Mouse (Mus musculus): ENCODE data around the gene Txnrd2.
A peak's percentile ranks its signal among the peaks of the same experiment; 100 is the strongest.

Gene Txnrd2

GRCm38 (mm10) chr16:18451486-18452181, 25.4 kb downstream of the Txnrd2 start:
- no peak for DNase-seq (ENCODE audit: low read depth, low spot score)

DNA sequence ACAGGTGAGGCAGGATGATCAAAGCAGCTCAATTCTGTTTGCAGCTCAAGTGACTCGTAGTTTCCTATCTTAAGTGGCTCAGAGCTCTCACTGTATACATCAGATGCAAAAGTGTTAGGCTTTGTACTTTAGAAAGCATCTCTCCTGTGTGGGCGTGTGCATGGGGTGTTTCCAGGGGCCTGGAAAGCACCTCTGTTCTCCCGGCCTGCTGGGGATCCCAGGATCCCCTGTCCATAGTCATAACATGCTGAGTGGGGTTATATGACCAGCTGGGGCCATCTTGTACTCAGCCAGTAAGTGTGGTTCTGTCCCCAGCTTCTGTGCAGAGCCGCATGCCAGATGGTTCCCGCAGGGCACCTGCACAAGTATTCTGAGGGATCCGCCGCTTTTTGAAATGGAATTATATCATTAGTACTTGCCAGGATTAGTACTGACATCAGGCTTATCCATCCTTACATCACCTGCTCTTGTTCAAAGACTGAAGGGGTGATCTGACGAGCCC, 26.2 kb downstream of the Txnrd2 start:
- no peak for DNase-seq (ENCODE audit: low read depth, low spot score)

DNA sequence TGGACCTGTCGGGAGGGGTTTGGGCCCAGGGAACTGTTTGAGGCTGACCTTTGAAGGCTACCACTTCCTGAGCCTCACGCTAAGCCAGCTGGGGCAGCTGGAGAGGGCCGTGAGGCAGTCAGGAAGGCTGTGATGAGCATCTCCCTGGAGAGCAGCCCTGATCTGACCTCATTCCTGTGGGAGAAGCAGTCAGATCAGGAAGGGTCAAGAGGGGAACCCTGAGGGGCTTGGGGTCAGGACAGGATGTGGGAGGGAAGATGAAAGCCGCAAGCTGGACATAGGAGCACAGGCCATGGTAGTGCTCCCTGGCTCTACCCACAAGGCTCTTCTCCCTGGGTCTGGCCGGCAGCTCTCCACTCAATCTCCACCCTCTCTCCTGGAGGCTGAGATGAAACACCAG, 27.7 kb downstream of the Txnrd2 start:
- DNase-seq (ENCODE audit: low read depth, low spot score) = no peak

DNA sequence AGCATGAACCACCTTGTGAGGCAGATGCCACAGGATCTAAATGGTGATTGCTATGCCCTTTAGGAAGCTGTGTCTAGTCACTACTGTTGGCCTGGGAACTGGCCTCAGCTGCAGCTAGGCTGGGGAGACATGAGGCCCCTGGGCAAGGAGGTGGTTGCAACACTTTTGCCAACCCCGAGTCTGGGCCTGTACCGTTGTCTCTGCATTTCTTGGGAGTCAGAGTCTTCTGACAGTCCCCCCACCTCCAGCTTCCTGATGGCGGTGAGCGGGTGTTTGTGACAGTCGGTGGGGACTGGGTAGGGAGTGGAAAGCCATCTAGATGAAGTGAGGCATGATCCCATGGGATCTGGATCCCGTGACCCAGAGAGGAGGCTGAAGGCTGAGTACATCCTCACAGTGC, 29.2 kb downstream of the Txnrd2 start:
- no peak for DNase-seq (ENCODE audit: low read depth, low spot score)

GRCm38 (mm10) chr16:18458661-18459060, 32.5 kb downstream of the Txnrd2 start:
- no peak for DNase-seq (ENCODE audit: low read depth, low spot score)

DNA sequence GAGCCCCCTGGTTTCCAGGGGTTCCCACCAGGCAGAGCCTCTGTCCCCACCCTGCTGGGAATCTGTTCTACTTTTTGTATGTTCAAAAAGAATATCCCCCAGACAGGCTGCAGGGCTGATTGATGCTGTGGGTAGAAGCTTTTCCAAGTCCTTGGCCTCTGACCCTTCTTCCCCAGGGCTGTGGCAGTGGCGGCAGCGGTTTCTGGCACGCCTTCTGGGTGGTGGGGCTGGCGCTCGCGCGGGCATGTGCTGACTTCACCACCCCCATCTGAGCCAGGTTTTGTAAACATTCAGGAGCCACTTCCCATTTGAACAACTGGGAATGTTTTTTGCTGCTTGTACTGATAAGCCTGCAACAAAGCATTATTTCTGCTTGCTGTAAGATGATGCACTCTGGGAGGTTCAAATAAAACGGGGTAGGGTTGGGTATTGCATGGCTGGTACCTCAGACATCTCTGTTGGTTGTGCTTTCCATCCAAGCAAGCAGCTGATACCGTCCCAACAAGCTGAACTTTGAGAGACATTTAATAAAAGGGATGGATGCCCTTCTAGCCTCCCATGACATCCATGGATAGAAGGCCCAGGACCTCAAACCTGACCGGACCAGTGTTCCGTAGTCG, 33.3 kb downstream of the Txnrd2 start:
- no peak for DNase-seq (ENCODE audit: low read depth, low spot score)

DNA sequence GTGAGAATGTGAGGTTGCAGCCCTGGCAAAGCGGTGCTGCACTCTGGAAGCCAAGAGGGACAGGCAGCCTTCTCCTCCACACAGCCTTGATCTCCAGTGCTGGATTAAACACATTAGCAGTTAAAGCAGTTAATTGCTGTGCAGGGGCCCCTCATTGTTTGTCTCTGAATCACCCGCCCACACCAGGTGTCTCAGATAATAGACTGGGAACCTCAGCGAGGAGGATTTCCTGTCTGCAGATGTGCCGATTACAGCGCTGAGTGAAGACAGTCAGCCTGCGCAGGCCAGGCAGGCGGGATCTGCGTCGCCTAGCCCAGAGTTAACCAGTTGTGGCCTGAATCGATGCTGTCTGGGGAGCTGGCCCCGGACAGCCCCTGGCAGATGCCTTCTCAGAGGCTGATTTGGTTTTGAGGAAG, 33.8 kb downstream of the Txnrd2 start:
- peak; percentile 82 for DNase-seq (ENCODE audit: low read depth, low spot score)

GRCm38 (mm10) chr16:18460826-18461225, 34.6 kb downstream of the Txnrd2 start:
- no peak for DNase-seq (ENCODE audit: low read depth, low spot score)

DNA sequence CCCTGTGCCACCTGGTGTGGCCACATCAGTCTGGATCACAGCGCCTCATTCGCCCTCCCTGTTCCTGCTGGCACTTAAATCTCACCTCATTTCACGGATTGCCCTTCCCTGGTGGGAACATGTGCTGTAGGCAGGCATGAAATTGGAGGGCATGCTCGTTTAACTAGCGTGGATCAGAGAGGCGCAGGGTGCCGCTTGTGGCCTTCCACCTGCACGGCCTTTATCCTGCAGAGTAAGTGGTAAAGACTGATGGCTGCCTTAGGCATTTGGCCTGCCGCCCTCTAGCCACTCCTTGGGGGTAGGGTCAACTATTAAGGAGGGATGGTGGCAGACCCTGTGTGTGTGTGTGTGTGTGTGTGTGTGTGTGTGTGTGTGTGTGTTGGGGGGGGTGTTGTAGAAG, 35.8 kb downstream of the Txnrd2 start:
- no peak for DNase-seq (ENCODE audit: low read depth, low spot score)

DNA sequence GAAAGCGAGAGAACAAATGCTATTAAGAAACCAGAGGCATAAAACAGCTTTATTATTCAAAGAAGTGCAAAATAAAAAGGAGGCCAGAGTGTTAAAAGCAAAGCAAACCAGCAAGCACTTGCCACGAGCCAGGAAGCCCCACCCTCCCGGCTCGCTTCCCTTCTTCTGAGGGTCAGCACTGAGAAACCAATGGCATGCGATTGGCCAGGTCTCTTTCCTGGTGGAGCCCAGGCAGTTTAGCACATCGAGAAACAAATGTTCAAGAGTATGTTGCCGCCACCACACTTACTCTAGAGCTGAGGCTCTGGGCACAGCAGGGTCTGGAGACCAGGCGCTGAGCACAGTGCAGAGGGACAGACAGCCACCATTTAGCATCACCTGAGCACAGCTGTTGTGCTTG, 36.4 kb downstream of the Txnrd2 start:
- no peak for DNase-seq (ENCODE audit: low read depth, low spot score)

GRCm38 (mm10) chr16:18464271-18464670, 38.1 kb downstream of the Txnrd2 start:
- DNase-seq (ENCODE audit: low read depth, low spot score) = no peak

GRCm38 (mm10) chr16:18470829-18471228, 44.6 kb downstream of the Txnrd2 start:
- DNase-seq (ENCODE audit: low read depth, low spot score) = peak; percentile 40

DNA sequence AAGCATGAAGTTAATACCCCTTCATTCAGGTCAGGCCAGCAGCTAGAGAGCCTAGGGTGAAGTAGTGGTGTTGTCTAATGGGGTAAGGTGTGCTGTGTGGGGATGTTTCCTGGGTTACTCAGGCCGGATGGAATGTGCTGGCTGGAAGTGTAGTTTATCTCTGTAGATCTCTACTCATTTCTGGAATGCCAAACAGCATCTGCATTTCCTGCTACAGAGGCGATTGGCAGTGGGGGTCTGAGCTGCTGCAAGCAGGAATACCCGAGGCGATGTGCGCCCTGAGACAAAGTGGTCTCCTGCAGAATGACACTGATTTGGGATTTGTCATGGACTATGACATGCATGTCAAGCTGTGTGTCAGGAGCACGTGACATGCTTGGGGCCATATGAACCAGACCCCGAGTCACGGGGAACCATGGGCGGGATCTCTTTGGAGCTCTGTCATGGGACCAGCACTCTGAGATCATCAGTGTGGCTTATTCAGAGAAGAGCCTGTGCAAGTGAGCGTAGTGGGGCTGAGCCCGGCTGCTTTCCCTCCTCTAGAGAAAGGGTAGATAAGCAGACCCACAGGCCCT, 45.3 kb downstream of the Txnrd2 start:
- no peak for DNase-seq (ENCODE audit: low read depth, low spot score)

- no peak for DNase-seq (ENCODE audit: low read depth, low spot score)
These were observed 45.8 kb downstream of the Txnrd2 start for GRCm38 (mm10) chr16:18471976-18472375.

GRCm38 (mm10) chr16:18472416-18472815, 46.2 kb downstream of the Txnrd2 start:
- no peak for DNase-seq (ENCODE audit: low read depth, low spot score)

DNA sequence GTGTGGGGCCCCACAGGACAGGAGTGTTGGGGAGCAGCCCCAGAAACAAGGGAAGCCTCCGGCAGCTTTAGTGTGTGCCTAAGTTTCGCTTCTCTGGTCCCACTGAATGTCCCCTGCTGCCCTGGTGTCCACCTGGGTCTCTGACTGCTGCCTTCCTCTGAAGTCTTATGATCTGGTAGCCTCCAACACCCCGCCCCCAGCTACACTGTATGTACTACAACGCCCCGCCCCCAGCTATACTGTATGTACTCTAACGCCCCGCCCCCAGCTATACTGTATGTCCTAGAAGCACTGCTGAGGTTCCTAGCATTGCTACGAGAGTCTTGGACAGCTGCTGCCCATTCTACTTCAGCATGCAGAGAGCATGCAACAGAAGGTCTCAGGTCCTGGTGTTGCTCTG, 46.8 kb downstream of the Txnrd2 start:
- no peak for DNase-seq (ENCODE audit: low read depth, low spot score)

DNA sequence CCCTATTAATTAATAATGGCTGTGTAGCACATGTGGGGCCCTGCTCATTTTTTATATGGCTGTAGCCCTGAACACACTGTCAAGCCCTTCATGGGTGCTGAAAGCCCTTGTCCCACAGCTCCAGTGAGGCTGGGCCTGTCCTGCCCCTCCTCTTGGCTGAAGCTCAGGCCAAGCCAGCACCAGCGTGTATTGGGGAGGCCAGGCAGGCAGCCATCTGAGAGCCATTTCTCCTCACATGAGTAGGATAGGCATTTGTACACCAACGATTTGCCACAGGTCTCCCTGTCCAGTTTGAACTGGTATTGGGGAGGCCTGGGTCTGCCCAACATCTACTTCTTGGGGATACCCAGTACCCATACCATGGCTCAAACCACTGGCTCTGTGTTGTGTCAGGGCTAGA, 47.8 kb downstream of the Txnrd2 start:
- no peak for DNase-seq (ENCODE audit: low read depth, low spot score)

- DNase-seq (ENCODE audit: low read depth, low spot score) = no peak
These were observed 51.8 kb downstream of the Txnrd2 start for GRCm38 (mm10) chr16:18477996-18478395.

DNA sequence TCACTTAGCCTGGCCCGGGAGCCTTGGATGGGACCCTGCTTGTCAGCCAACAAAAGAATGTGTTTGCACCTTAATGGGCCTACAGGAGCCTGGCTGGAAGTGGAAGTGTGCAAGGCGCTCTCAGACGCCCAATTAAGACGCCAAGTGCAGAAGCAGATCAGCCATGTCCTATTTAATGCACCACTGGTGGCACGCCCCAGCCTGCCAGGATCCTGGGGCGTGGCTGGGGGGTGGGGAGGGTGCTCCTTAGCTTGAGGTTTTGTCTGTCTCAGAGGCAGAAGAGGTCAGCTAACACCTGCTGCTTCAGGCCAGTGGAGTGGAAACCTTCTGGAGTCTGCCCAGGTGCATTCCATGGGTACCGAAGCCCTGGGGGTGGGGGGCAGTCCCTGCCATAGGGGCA, 53.5 kb downstream of the Txnrd2 start:
- peak; percentile 79 for DNase-seq (ENCODE audit: low read depth, low spot score)

GRCm38 (mm10) chr16:18480933-18481485, 54.8 kb downstream of the Txnrd2 start:
- DNase-seq (ENCODE audit: low read depth, low spot score) = no peak

- DNase-seq (ENCODE audit: low read depth, low spot score) = no peak
These were observed 56.2 kb downstream of the Txnrd2 start for GRCm38 (mm10) chr16:18482431-18482830.

- DNase-seq (ENCODE audit: low read depth, low spot score) = no peak
These were observed 57.7 kb downstream of the Txnrd2 start for GRCm38 (mm10) chr16:18483839-18484238.

DNA sequence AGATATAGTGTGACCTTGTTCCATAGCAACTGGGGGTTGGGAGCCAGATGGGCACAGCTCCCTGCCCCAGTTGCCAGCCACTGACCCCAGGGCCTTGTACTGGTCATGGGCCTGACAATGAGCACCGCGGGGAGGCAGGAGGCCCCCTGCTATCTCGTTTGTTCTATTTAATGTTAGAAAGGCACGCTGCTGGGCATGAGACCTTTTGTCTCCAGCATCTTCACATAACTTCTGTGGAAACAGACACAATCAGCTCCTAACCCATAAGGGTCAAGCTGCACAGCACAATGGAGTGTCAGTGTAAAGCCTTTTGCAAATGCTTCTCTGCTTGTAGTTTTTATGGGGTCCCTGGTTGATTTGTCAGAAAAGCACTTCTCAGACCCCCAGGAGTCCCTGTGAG, 58.2 kb downstream of the Txnrd2 start:
- DNase-seq (ENCODE audit: low read depth, low spot score) = no peak
